Mouse (Mus musculus): ENCODE results near the gene Tnf. TPM values are rescaled to one million over a fixed set of nuclear protein-coding genes. Genes with fewer than 3 reads are reported as not detected.

Gene Tnf
- total RNA-seq, 2 experiments from 2014 or later: not detected

- peak overlapping the region; percentile 47; the same call in 1 of the 2 replicates for H3K27ac ChIP-seq
- no peak for DNase-seq (ENCODE audit: low spot score in 2 of 2)
- H3K4me3 ChIP-seq: no peak overlapping the region
- TF ChIP-seq CTCF (conservative IDR thresholded peaks at IDR 0.05): no peak
Observed at GRCm38 (mm10) chr17:35189186-35189585, 12.6 kb downstream of the Tnf start.

- no peak for TF ChIP-seq CTCF (conservative IDR thresholded peaks at IDR 0.05)
- DNase-seq (ENCODE audit: low spot score in 2 of 2): no peak
- Histone ChIP-seq H3K4me3 (no peak within 1 kb of the TSS), H3K27ac (no peak within 1 kb of the TSS)
Observed at GRCm38 (mm10) chr17:35187959-35188610, 13.7 kb downstream of the Tnf start, which contains the start of gene Lst1. Gene Lst1 (minus strand): TSS chr17:35188439.

- TF ChIP-seq CTCF (conservative IDR thresholded peaks at IDR 0.05): no peak
- no peak for DNase-seq (ENCODE audit: low spot score in 2 of 2)
Observed at GRCm38 (mm10) chr17:35187345-35187744, 14.5 kb downstream of the Tnf start.

GRCm38 (mm10) chr17:35186681-35187080 is 15.1 kb downstream of the Tnf start:
- TF ChIP-seq CTCF (conservative IDR thresholded peaks at IDR 0.05): no peak
- DNase-seq (ENCODE audit: low spot score in 2 of 2): no peak
- Histone ChIP-seq H3K27ac (peak overlapping the region; percentile 74; the same call in 1 of the 2 replicates), H3K4me3 (peak overlapping the region; percentile 52)

More at GRCm38 (mm10) chr17:35187345-35187744, 14.5 kb downstream of the Tnf start:
- H3K27ac ChIP-seq: no peak overlapping the region
- H3K4me3 ChIP-seq: no peak overlapping the region

- no peak for DNase-seq (ENCODE audit: low spot score in 2 of 2)
- no peak for TF ChIP-seq CTCF (conservative IDR thresholded peaks at IDR 0.05)
- Histone ChIP-seq H3K4me3 (peak overlapping the region; percentile 52), H3K27ac (0 out of 2 replicates have a peak overlapping the region, but pooled peaks have one; percentile 28)
Observed at GRCm38 (mm10) chr17:35185639-35186611, 15.9 kb downstream of the Tnf start.

GRCm38 (mm10) chr17:35180093-35180492 is 21.7 kb downstream of the Tnf start:
- TF ChIP-seq CTCF (conservative IDR thresholded peaks at IDR 0.05): no peak
- Histone ChIP-seq H3K4me3 (no peak overlapping the region), H3K27ac (no peak overlapping the region)
- no peak for DNase-seq (ENCODE audit: low spot score in 2 of 2)

GRCm38 (mm10) chr17:35178528-35178927 is 23.3 kb downstream of the Tnf start:
- TF ChIP-seq CTCF (conservative IDR thresholded peaks at IDR 0.05): peak; percentile 94
- H3K27ac ChIP-seq: no peak overlapping the region

GRCm38 (mm10) chr17:35175968-35176367 is 25.8 kb downstream of the Tnf start, which contains the start of gene Aif1:
Gene Aif1 (minus strand): TSS chr17:35176068.
- DNase-seq (ENCODE audit: low spot score in 2 of 2): no peak
- Histone ChIP-seq H3K4me3 (no peak within 1 kb of the TSS), H3K27ac (no peak within 1 kb of the TSS)
- no peak for TF ChIP-seq CTCF (conservative IDR thresholded peaks at IDR 0.05)

More at GRCm38 (mm10) chr17:35178528-35178927, 23.3 kb downstream of the Tnf start:
- DNase-seq (ENCODE audit: low spot score in 2 of 2): peak in 1 of 2 experiments; percentile 67
- no peak overlapping the region for H3K4me3 ChIP-seq

GRCm38 (mm10) chr17:35175382-35175781 is 26.4 kb downstream of the Tnf start:
- TF ChIP-seq CTCF (conservative IDR thresholded peaks at IDR 0.05): no peak
- no peak overlapping the region for H3K4me3 ChIP-seq
- no peak for DNase-seq (ENCODE audit: low spot score in 2 of 2)

GRCm38 (mm10) chr17:35174201-35174977 is 27.4 kb downstream of the Tnf start:
- Histone ChIP-seq H3K27ac (peak overlapping the region; percentile 52; the same call in 1 of the 2 replicates), H3K4me3 (no peak overlapping the region)
- TF ChIP-seq CTCF (conservative IDR thresholded peaks at IDR 0.05): no peak
- DNase-seq (ENCODE audit: low spot score in 2 of 2): no peak

More at GRCm38 (mm10) chr17:35175382-35175781, 26.4 kb downstream of the Tnf start:
- no peak overlapping the region for H3K27ac ChIP-seq

- TF ChIP-seq CTCF (conservative IDR thresholded peaks at IDR 0.05): no peak
Observed at GRCm38 (mm10) chr17:35173329-35173728, 28.5 kb downstream of the Tnf start.

More at GRCm38 (mm10) chr17:35173329-35173728, 28.5 kb downstream of the Tnf start:
- no peak for DNase-seq (ENCODE audit: low spot score in 2 of 2)
- Histone ChIP-seq H3K27ac (peak overlapping the region; percentile 52), H3K4me3 (no peak overlapping the region)
